Mouse (Mus musculus) limb, embryonic 13.5 days (tissue): ENCODE measurements around the gene Cdk6. TPM values are rescaled to one million over a fixed set of nuclear protein-coding genes. Genes with fewer than 3 reads are reported as not detected.
"Not testable (repeated sequence)": the region's sequence is repeated elsewhere in the genome, so short reads cannot be mapped to it uniquely, and the experiment has no call there.

Source experiments
- ATAC-seq: fragments of 200-750 bp; cut with Nextera tagmentation; 2 replicates; pipeline ENCODE4 v1.8.0; 2017; ENCODE audit warnings: low read depth, moderate number of reproducible peaks, moderate TSS enrichment; ENCODE audit not compliant: low FRiP score
- H3K27ac ChIP-seq: fragments of 300-500 bp; sonication (generic); 2 replicates; pipeline ENCODE4 v1.5.1; 2015; ENCODE audit warnings: inconsistent platforms, mild to moderate bottlenecking, moderate library complexity
- H3K27me3 ChIP-seq: fragments of 300-500 bp; sonication (generic); 2 replicates; pipeline ENCODE4 v1.6.1; 2015; ENCODE audit warnings: mild to moderate bottlenecking, inconsistent platforms
- H3K36me3 ChIP-seq: fragments of 300-500 bp; sonication (generic); 2 replicates; pipeline ENCODE4 v1.6.1; 2015; ENCODE audit warnings: inconsistent platforms, mild to moderate bottlenecking, moderate library complexity
- H3K4me1 ChIP-seq: fragments of 300-500 bp; sonication (generic); 2 replicates; pipeline ENCODE4 v1.6.1; 2015; ENCODE audit warnings: inconsistent platforms
- H3K4me2 ChIP-seq: fragments of 300-500 bp; sonication (generic); replicated peaks from 2 replicates; pipeline ENCODE4 v1.6.1; 2015; ENCODE audit warnings: inconsistent platforms, mild to moderate bottlenecking, moderate library complexity
- H3K4me3 ChIP-seq: fragments of 300-500 bp; sonication (generic); 2 replicates; pipeline ENCODE4 v1.5.1; 2015; ENCODE audit warnings: moderate library complexity, mild to moderate bottlenecking, inconsistent platforms
- H3K9ac ChIP-seq: fragments of 300-500 bp; sonication (generic); 2 replicates; pipeline ENCODE4 v1.6.1; 2015; ENCODE audit warnings: mild to moderate bottlenecking, inconsistent platforms
- H3K9me3 ChIP-seq: fragments of 300-500 bp; sonication (generic); 2 replicates; pipeline ENCODE4 v1.6.1; 2016; ENCODE audit warnings: inconsistent platforms
- WGBS: fragments of 180-500 bp; shearing (Covaris S2); methylation state at CpG from one replicate; pipeline ENCODE4 v1.1.7; 2015; 5-methylcytosine and 5-hydroxymethylcytosine counted together
- polyA plus RNA-seq: library from polyadenylated mRNA; unstranded; fragments of >200 nt; fragmentation: Nextera tagmentation; extraction: Ambion mirVana; gene quantifications from 2 replicates; pipeline ENCODE4 v1.2.1, GENCODE M21; 2015

Gene Cdk6
- polyA plus RNA-seq: 24.5 and 27.7 TPM in 2 replicates

GRCm38 (mm10) chr5:3341111-3341911, at the start of gene Cdk6:
Gene Cdk6 (plus strand): TSS chr5:3341485.
- peak; percentile 17 for ATAC-seq
- H3K9me3 ChIP-seq: no peaks in the 10 kb centered on the region
- no peaks in the 10 kb centered on the region for H3K36me3 ChIP-seq
- peak within 1 kb of the TSS; percentile 81 for H3K27ac ChIP-seq
- H3K4me3 ChIP-seq: peak within 1 kb of the TSS; percentile 65
- WGBS: under 1% methylated on average over 57 of the region's 59 CpGs
- 0 out of 2 replicates have a peak, but pooled peaks cover 2% of the 10 kb centered on the region for H3K27me3 ChIP-seq
- H3K9ac ChIP-seq: peak within 1 kb of the TSS; percentile 79
- H3K4me2 ChIP-seq: peak within 1 kb of the TSS; percentile 98
- H3K4me1 ChIP-seq: no peaks in the 10 kb centered on the region; the same call in 1 of the 2 replicates

GRCm38 (mm10) chr5:3293666-3294065, 47.6 kb upstream of the Cdk6 start:
- H3K4me1 ChIP-seq: 0 out of 2 replicates have a peak, but pooled peaks cover 4% of the 10 kb centered on the region
- no peak overlapping the region for H3K27ac ChIP-seq
- H3K27me3 ChIP-seq: no peaks in the 10 kb centered on the region
- no peak for ATAC-seq
- H3K36me3 ChIP-seq: no peaks in the 10 kb centered on the region
- no peak overlapping the region for H3K4me2 ChIP-seq
- no peak overlapping the region for H3K9ac ChIP-seq
- no peak overlapping the region for H3K4me3 ChIP-seq
- H3K9me3 ChIP-seq: no peaks in the 10 kb centered on the region
- WGBS: 86% methylated on average over 4 of the region's 4 CpGs

GRCm38 (mm10) chr5:3300801-3301457, 40.4 kb upstream of the Cdk6 start:
- H3K9me3 ChIP-seq: no peaks in the 10 kb centered on the region
- no peaks in the 10 kb centered on the region for H3K27me3 ChIP-seq
- no peaks in the 10 kb centered on the region for H3K4me1 ChIP-seq
- WGBS: 88% methylated on average over 12 of the region's 12 CpGs
- no peak for ATAC-seq
- H3K27ac ChIP-seq: no peak overlapping the region
- no peaks in the 10 kb centered on the region for H3K36me3 ChIP-seq
- H3K4me2 ChIP-seq: no peak overlapping the region
- H3K9ac ChIP-seq: no peak overlapping the region
- H3K4me3 ChIP-seq: no peak overlapping the region

- ATAC-seq: no peak
- H3K27me3 ChIP-seq: no peaks in the 10 kb centered on the region
- no peaks in the 10 kb centered on the region for H3K9me3 ChIP-seq
- H3K9ac ChIP-seq: no peak overlapping the region
- H3K4me1 ChIP-seq: no peaks in the 10 kb centered on the region
- no peak overlapping the region for H3K4me3 ChIP-seq
- H3K36me3 ChIP-seq: no peaks in the 10 kb centered on the region
- H3K27ac ChIP-seq: no peak overlapping the region
- WGBS: 52% methylated on average over 5 of the region's 5 CpGs
- H3K4me2 ChIP-seq: no peak overlapping the region
Measured at GRCm38 (mm10) chr5:3301535-3301934, 39.8 kb upstream of the Cdk6 start.

- no peak for ATAC-seq
- Histone ChIP-seq H3K9ac (no peak overlapping the region), H3K36me3 (no peaks in the 10 kb centered on the region), H3K4me3 (no peak overlapping the region), H3K27me3 (no peaks in the 10 kb centered on the region), H3K4me2 (no peak overlapping the region), H3K27ac (no peak overlapping the region), H3K4me1 (no peaks in the 10 kb centered on the region), H3K9me3 (no peaks in the 10 kb centered on the region)
- 91% methylated on average over 9 of the region's 9 CpGs for WGBS
Measured at GRCm38 (mm10) chr5:3303876-3304275, 37.4 kb upstream of the Cdk6 start.

GRCm38 (mm10) chr5:3306146-3306545, 35.1 kb upstream of the Cdk6 start:
- Histone ChIP-seq H3K9ac (no peak overlapping the region), H3K4me3 (no peak overlapping the region), H3K4me2 (no peak overlapping the region), H3K27me3 (no peaks in the 10 kb centered on the region), H3K27ac (no peak overlapping the region), H3K9me3 (no peaks in the 10 kb centered on the region), H3K4me1 (no peaks in the 10 kb centered on the region), H3K36me3 (no peaks in the 10 kb centered on the region)
- ATAC-seq: no peak
- WGBS: 80% methylated on average over 1 of the region's 1 CpGs

GRCm38 (mm10) chr5:3309122-3309521, 32.2 kb upstream of the Cdk6 start:
- no peak overlapping the region for H3K4me3 ChIP-seq
- H3K9me3 ChIP-seq: no peaks in the 10 kb centered on the region
- no peak for ATAC-seq
- no peaks in the 10 kb centered on the region for H3K27me3 ChIP-seq
- H3K36me3 ChIP-seq: no peaks in the 10 kb centered on the region
- no peak overlapping the region for H3K4me2 ChIP-seq
- no peak overlapping the region for H3K9ac ChIP-seq
- no peaks in the 10 kb centered on the region for H3K4me1 ChIP-seq
- no peak overlapping the region for H3K27ac ChIP-seq

GRCm38 (mm10) chr5:3309587-3309986, 31.7 kb upstream of the Cdk6 start:
- H3K27ac ChIP-seq: no peak overlapping the region
- WGBS: 79% methylated on average over 1 of the region's 1 CpGs
- H3K4me2 ChIP-seq: no peak overlapping the region
- no peak overlapping the region for H3K4me3 ChIP-seq
- no peak overlapping the region for H3K9ac ChIP-seq
- H3K9me3 ChIP-seq: no peaks in the 10 kb centered on the region
- no peaks in the 10 kb centered on the region for H3K4me1 ChIP-seq
- no peaks in the 10 kb centered on the region for H3K36me3 ChIP-seq
- ATAC-seq: no peak
- no peaks in the 10 kb centered on the region for H3K27me3 ChIP-seq

GRCm38 (mm10) chr5:3311156-3311555, 30.1 kb upstream of the Cdk6 start:
- not testable (repeated sequence) for H3K4me3 ChIP-seq, ATAC-seq, H3K9me3 ChIP-seq, H3K27ac ChIP-seq, H3K27me3 ChIP-seq, H3K4me2 ChIP-seq, H3K36me3 ChIP-seq, H3K4me1 ChIP-seq, H3K9ac ChIP-seq
- 87% methylated on average over 7 of the region's 7 CpGs for WGBS

- not testable (repeated sequence) for ATAC-seq
- WGBS: 76% methylated on average over 5 of the region's 5 CpGs
Measured at GRCm38 (mm10) chr5:3317724-3318123, 23.6 kb upstream of the Cdk6 start.

GRCm38 (mm10) chr5:3320225-3320624, 21.1 kb upstream of the Cdk6 start:
- 23% methylated on average over 1 of the region's 1 CpGs for WGBS
- Histone ChIP-seq H3K36me3 (no peaks in the 10 kb centered on the region), H3K9ac (no peak overlapping the region), H3K27ac (no peak overlapping the region), H3K27me3 (no peaks in the 10 kb centered on the region), H3K4me3 (no peak overlapping the region), H3K4me2 (no peak overlapping the region), H3K9me3 (no peaks in the 10 kb centered on the region; the same call in 1 of the 2 replicates), H3K4me1 (no peaks in the 10 kb centered on the region)
- ATAC-seq: no peak

More at GRCm38 (mm10) chr5:3317724-3318123, 23.6 kb upstream of the Cdk6 start:
- not testable (repeated sequence) for H3K9ac ChIP-seq, H3K4me3 ChIP-seq, H3K4me2 ChIP-seq, H3K27me3 ChIP-seq, H3K4me1 ChIP-seq, H3K36me3 ChIP-seq, H3K9me3 ChIP-seq, H3K27ac ChIP-seq

- H3K4me2 ChIP-seq: no peak overlapping the region
- H3K27me3 ChIP-seq: no peaks in the 10 kb centered on the region
- no peaks in the 10 kb centered on the region for H3K36me3 ChIP-seq
- 51% methylated on average over 6 of the region's 6 CpGs for WGBS
- H3K27ac ChIP-seq: no peak overlapping the region
- no peaks in the 10 kb centered on the region for H3K4me1 ChIP-seq
- no peak overlapping the region for H3K9ac ChIP-seq
- no peak overlapping the region for H3K4me3 ChIP-seq
- no peaks in the 10 kb centered on the region; the same call in 1 of the 2 replicates for H3K9me3 ChIP-seq
- ATAC-seq: no peak
Measured at GRCm38 (mm10) chr5:3322052-3322451, 19.2 kb upstream of the Cdk6 start.
